Mouse (Mus musculus): ENCODE data around the gene Olfr323. TPM values are rescaled to one million over a fixed set of nuclear protein-coding genes. Genes with fewer than 3 reads are reported as not detected.

Olfr323 gene
- not detected for total RNA-seq (2021)
- long read RNA-seq, experiment 1, result 0 reads
- long read RNA-seq, experiment 2, result 0 reads

DNA sequence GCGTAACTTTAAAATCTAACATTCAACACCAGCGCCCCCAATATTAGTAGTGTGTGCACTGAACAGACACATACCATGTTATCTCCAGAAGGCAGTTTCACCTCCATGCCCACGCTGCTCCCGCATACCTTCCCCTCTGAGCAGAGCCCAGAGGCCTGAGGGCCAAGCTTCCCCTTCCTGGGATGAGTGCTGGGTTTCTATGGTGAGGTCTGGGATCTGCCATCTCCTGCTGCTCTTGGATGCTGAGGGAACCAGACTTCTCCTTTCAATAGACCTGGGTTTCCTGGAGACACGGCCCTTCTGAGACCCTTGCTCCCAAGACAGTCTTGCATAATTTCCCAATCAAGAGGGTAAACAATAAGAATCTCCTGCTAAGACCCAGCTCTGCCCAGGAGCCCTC lies at the start of gene Olfr323:
Gene Olfr323 (minus strand): TSS at position 101 of the 400 bp plus-strand sequence.
- DNase-seq (ENCODE audit: low spot score in 2 of 2), result no peak

DNA sequence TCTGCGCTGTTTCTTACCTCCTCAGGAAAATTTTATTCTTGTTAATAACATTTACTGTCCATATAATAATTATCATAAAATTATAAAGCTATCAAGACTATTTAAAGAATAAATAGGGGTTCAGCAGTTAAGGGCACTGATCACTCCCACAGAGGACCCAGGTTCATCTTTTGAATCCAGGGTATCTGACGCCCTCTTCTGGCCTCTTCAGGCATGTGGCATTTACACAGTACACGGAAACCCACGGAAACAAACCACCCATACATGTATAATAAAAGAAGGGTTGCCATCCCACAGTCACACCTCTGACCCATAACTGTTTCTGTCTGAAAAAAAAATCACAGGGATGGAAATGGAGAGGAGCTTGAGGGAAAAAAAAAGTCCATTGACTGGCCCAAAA lies 41.5 kb upstream of the Olfr323 start:
- DNase-seq (ENCODE audit: low spot score in 2 of 2), result no peak

DNA sequence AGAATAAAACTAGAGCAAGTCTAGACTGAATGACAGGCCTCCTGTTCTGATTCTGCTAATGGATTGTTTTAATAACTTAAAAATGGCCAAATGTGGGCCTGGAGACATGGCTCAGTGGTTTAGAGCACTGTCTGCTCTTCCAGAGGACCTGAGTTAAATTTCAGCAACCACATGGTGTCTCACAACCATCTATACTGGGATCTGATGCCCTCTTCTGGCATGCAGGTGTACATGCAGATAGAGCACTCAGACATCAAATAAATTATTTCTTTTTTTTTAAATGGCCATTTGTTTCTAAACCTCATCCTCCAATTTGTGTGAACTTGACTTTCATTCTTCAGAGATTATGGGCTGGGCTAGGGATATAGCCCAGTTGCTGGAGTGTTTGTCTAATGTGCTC lies 39.0 kb upstream of the Olfr323 start:
- DNase-seq (ENCODE audit: low spot score in 2 of 2), result no peak

DNA sequence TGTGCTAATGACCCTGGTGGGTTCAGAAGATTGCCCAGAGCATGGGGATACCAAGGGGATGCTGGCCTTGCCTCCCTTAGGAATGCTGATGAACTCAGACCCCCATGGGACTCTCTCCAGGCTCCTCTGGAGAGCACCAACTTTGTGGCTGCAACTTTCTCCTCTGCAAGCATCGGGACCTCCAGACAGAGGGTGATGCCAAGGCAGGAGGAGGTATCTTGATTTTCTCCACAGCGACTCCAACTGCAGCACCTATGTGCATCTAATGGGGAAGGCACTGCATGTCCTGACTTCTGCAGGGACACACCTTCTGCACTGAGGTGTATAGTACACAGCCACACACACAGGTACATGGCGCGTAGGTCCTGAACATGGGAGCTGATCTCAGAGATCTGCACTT lies 28.3 kb upstream of the Olfr323 start, which contains the start of gene Olfr322:
Gene Olfr322 (plus strand): TSS at position 187 of the 400 bp plus-strand sequence.
- no peak for DNase-seq (ENCODE audit: low spot score in 2 of 2)

DNA sequence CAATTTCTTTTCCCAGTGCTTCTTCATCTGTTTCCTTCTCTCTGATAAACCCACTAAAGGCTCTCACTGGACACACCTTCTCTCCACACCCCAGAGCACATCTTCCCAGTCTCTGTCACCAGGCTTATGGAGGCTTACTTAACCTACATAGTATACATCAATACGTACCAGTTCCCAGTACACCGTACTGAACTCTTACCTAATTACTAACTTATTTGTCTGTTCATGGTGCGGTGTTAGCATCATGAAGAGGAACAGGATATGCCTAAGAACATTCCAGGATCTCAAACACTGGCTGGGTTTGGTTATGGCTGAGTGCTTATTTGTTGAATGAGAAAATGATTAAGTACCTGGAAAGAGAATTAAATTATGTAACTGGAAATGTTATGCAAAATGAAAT lies 24.9 kb upstream of the Olfr323 start:
- DNase-seq (ENCODE audit: low spot score in 2 of 2), result no peak

DNA sequence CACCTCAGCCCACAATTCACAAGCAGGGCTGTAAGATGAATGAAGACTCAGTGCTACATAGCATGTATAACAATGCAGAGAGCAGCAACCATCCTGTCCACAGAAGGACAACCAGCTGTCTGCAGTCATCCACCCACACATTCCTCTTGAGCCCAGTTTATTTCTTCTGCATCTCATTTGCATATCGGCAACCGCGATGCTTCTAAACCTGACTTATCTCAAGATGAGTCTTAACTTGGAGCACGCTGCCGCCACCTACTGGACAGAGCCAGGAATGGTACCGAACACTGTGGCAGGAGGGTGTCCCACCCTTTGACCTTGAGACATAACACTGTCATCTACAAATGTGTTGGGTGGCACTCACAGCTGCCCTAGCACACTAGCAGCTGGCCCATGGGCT lies 13.0 kb upstream of the Olfr323 start:
- DNase-seq (ENCODE audit: low spot score in 2 of 2), result peak; percentile 21 to 43

DNA sequence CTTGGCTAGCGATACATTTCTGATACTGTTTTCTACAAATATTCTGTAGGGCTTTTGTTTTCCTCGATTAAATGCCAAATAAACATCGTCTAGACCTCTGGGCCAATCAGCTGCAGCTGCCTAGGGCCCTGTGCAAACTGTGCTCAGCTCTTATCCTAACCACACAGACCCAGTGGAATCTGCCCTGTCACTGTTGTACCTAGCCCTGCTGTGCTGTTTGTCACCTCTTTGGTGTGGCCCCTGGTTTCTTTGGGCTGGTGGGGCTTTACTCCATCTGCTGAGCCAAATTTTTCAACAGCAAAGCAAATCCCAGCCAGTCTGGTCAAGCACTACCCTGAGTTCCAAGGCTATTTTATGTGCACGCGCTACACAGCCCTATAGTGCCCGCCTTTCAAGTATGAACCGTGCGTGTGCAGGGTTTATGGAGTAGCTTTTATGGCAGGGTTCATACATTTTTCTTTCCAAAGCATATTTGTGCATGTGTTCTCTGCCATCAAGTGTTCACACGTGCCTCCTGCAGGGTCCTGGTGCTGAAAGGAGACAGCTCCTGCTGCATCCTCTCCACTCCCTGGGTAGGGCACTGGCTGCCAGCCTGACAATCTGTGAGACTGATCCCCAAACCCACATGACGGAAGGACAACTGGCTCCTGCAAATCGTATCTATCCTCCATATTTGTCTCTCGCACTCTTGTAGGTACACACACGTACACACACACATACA lies 11.5 kb upstream of the Olfr323 start:
- DNase-seq (ENCODE audit: low spot score in 2 of 2), result no peak

DNA sequence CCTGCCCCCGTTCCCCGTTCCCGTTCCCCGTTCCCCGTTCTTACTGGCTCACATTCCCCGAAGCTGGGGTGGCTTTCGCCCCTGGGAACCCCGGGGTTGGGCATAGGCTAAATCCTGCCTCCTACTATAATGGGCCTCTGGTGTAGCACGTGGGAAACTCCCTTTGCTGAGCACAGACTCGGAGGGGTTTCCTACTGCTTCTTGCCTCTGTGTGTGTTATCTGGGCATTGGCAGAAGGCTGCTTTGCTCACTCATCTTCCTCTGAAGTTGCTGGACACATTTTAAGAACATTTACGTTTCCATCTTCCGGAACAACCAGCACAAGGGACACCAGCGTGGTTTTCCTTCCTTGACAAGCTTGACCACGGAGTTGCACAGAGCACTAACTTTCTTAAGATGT lies 10.8 kb upstream of the Olfr323 start:
- no peak for DNase-seq (ENCODE audit: low spot score in 2 of 2)

DNA sequence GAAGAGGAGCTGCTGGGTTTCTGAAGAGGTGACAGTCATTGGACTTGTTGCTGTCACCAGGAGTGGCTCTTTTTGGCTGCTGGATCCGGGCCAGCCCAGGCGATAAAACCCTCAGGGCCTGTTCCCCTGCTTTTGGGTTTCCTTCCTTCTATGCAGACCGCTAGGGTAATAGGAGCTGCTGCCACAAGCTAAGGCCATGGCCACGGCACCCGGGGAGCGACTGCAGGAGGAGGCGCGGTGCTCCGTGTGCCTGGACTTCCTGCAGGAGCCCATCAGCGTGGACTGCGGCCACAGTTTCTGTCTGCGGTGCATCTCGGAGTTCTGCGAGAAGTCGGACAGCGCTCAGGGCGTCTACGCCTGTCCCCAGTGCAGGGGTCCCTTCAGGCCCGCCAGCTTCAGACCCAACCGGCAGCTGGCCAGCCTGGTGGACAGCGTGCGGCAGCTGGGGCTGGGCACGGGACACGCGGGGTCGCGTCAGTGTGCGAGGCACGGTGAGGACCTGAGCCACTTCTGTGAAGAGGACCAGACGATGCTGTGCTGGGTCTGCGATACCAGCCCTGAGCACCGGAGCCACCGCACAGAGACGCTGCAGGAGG lies 10.1 kb upstream of the Olfr323 start, which contains the start of gene Trim58:
Gene Trim58 (plus strand): TSS at position 194 of the 596 bp plus-strand sequence.
- DNase-seq (ENCODE audit: low spot score in 2 of 2), result peak in 1 of 2 experiments; percentile 2

DNA sequence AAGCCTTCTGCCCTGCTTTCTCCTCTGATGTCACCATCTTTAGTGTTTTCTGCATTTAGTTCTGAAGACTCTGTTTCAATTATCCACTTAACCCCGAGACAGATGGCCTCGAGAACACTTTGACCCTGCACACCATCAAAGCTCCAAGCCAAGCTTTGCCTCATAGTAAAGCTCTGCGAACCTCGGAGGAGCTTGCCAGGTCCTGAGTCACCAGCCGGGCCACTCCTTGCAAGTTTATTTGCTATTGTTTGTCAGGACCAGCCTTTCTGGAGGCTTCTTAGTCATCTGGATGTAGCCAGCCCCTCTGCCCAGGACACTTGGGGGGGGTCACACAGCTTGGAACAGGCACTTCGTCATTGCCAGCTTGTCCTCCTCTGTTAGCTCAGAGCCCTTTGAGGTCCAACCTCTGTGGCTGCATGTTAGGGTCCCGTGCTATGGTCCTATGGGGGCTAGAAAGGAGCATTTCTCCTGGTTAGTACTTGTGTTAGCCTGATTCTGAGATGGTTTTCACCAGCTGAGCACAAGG lies 7.9 kb upstream of the Olfr323 start:
- DNase-seq (ENCODE audit: low spot score in 2 of 2), result no peak

DNA sequence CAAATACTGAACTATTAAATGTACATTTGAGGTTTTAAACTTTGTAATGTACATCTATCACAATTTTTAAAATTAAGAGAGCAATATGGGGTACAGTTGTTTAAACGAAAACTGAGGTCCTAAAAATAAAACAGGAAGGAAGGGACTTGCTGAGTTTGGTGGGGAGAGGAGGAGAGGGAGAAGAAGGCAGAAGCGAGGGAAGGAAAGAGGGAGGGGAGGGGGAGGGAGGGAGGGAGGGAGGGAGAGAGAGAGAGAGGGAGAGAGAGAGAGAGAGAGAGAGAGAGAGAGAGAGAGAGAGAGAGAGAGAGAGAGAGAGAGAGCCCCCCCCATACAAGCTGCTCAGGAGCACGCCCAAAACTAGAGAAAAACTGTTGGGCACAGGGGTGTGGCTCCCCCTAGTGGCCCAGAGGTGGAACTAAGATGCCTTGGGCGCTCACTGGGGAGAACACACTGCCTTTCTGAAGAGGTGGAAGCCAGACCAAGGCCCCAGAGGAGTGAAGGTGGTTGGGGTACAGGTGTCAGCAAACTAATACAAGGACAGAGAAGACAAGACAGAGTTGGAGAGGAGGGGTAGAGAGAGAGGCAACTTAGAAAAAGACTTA lies 6.2 kb upstream of the Olfr323 start:
- peak; percentile 28 to 29 for DNase-seq (ENCODE audit: low spot score in 2 of 2)

DNA sequence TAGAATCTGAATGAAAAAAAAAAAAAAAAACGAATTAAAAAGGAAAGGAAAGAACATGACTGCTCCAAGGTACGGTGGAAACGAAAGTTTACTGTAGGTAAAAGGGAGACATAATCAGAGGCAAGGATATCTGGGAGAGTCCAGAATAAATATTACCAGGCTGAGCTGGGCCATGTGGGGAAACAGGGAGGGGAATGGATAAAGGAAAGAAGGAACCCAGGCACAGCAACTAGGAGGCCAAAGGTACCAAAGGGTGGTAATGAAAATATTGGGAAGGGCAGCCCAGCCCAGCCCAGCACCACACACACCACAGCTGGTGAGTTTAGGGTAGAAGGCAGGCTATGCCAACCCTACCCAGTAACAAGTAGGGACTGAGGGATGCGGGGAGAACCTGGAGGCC lies 4.6 kb upstream of the Olfr323 start:
- DNase-seq (ENCODE audit: low spot score in 2 of 2), result no peak

DNA sequence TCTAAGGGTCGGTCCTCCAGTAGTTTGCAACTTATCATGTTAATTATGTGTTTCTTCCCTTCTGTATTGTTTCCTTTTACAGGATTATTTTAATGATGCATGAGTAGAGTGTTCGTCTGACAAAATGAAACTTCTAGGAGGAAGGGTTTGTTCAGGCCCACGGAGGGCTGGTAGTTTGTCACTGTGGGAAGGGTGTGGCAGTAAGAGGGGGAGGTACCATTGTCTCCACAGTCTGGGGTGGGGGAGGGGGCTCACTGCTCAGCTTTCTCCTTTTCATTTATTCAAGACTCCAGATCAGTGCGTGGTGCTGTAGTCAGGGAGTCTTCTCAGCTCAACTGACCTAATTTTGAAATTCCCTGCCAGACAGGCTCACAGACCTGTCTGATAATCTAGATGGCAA lies 4.2 kb downstream of the Olfr323 start:
- DNase-seq (ENCODE audit: low spot score in 2 of 2), result no peak

DNA sequence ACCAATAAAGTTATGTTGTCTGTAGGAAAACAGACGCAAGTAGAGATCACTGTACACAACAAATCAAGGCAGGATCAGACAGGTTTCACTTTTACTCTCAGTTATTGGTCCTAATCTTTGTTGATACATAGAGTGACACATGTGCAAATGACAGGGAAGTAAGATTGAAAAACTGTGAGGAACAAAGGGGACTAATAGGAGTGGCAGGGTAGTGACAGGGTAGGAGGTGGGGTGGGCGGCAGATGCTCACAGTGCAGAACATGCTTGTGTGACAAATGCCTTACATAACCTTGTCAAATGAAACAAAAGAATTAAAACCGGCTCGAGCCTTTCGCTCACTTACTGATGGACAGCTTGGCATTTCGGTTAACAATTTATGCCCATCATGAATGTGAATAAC lies 11.5 kb downstream of the Olfr323 start:
- DNase-seq (ENCODE audit: low spot score in 2 of 2), result no peak

DNA sequence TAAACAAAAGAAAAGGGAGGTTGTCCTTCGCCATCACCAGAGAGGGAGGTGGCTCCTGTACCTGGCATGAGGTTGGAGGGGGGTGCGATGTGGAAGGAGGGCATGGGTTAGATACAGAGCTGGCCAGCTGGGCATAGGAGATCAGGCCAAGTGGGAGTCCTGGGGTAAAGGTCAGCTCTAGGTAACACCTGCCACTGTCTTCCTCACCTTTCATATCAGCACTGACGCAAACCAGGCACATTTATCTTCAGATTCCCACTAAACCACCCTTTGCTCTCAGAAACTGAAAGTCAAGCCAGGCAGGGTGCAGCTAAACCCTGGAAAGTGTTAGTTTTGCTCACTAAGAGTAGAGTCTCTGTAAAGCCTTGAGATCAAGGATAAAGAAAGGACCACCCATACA lies 11.9 kb downstream of the Olfr323 start:
- DNase-seq (ENCODE audit: low spot score in 2 of 2), result no peak

DNA sequence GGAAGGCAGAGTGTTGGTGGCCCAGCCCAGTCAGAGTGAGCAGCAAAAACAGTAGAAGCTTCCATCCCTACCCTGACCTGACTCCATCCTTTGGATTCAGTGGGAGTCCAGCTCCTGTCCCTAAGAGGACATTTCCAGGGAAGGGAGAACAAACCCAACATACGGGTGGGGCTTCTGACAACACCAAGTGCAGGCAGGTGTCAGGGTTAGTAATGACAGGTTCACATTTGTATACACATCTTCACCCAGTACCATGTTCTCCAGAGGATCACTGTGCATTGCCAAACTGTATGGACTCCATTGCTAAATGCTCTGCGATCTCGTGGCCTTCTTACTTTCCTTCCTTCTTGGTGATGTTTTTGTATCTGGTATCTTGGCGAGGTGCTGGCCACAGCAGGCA lies 14.3 kb downstream of the Olfr323 start, which contains the start of gene 2210407C18Rik:
Gene 2210407C18Rik (minus strand): TSS at position 101 of the 400 bp plus-strand sequence.
- DNase-seq (ENCODE audit: low spot score in 2 of 2), result no peak

DNA sequence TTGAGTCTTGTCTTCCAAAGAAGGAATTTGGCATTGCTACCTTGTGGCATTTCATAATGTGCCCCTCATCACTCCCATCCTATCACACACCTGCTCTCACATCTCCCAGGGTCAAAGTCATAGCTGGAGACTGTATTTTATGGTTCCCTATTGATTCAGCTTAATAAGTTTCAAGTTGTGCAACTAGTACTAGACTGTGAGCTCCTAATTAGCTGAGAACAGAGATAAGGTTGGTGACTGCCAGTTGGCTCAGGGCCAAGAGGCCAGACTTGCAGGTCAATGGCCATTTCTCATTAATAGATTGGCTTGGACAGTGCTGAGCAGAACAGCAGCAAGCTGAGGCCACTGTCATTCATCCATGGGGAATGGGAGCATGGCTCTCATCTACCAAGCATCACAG lies 15.8 kb downstream of the Olfr323 start:
- no peak for DNase-seq (ENCODE audit: low spot score in 2 of 2)

DNA sequence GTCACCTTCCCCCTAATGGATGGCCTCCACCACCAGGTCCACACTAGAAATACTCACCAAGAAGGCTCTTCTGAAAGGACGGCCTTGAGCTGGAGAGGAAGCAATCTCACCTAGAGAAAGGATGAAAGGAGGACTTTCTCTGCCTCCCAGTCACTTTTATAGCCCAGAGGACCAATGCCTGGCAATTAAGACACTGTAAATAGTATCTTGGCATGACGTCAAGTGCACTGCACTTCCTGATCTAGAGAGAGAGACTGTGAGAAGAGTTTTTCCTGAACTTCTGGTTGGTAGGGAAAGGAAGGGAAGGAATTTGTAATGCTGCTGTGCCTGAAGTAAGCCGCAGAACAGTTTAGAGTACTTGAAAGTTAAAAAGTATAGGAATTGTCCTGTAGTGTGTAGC lies 16.9 kb downstream of the Olfr323 start:
- DNase-seq (ENCODE audit: low spot score in 2 of 2), result no peak

DNA sequence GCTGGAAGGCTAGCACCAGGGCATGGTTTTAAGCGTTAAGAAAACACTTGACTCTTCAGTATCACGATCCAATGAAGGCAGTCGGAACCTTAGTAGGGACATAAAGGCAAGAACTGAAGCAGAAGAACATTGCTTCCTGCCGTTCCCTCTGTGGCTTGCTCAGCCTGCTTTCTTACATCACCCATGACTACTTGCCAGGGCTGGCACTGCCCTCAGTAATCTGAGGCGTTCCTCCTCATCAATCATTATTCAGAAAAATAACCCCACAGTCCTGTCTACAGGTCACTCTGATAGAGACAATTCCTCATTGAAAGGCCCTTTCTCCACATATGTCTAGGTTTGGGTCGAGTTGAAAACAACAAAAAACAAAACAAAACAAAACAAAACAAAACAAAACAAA lies 23.3 kb downstream of the Olfr323 start:
- DNase-seq (ENCODE audit: low spot score in 2 of 2), result no peak

DNA sequence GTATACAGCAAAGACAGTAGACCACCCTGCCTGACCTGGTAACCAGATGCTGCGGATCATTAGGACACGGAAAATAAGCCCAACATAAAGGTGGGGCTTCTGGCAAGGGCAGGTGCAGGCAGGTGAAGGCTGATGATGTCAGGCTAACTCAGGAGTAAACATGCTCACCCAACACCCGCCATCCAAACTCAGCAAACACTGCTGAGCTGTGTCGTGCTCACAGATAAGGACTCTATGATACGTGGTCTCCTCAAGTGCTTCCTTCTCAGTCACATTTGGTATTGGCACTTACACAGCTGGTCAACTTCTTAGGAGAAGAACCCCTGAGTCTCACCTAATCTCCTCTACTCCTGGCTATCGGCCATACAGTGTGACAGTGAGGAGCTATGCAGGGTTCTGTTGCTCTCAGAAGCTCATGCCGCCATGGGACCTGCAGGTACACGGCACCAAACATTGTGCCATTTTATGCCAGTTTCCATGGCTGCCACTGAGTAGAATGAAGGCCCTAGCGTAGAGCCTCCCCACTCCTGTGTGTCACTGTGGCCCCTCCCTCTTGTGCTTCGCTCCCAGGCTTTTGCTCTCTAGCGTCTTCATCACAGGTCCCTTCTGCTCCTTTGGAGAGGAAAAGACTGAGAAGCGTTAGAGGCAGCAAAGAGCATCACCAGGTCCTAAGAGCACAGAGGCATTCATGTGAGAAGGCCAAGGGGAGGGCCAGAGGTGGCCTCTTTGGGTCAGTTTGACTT lies 24.0 kb downstream of the Olfr323 start:
- no peak for DNase-seq (ENCODE audit: low spot score in 2 of 2)

DNA sequence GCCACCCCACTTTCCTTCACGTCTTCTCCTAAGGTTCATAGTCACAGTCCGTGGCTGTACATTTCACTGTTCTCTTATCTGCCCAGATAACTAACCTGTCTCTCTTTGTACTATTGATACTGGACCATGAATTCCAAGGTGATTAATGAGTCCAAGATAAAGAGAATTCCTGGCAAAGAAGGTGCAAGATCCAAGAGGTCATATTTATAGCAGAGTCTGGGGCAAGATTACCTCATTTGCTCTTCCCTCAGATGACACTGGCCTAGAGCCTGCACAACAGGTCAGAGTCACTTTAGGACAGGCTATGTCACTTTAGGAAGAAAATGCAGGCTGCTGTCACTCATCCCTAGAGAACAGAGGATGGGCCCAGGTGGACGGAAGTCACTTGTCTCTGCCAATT lies 25.1 kb downstream of the Olfr323 start:
- no peak for DNase-seq (ENCODE audit: low spot score in 2 of 2)

All from left cerebral cortex, adult 18-20 months (tissue).